Mouse (Mus musculus): Measurements from ENCODE around the gene Wwp2.

Gene Wwp2

GRCm38 (mm10) chr8:107435962-107436831 is at the start of gene Wwp2:
Gene Wwp2, plus strand, starts transcription at chr8:107436365.
- peak; percentile 85 for DNase-seq

GRCm38 (mm10) chr8:107386642-107387041 is 49.5 kb upstream of the Wwp2 start:
- DNase-seq = no peak

GRCm38 (mm10) chr8:107387861-107388260 is 48.3 kb upstream of the Wwp2 start:
- peak; percentile 50 for DNase-seq

GRCm38 (mm10) chr8:107389557-107389956 is 46.6 kb upstream of the Wwp2 start:
- DNase-seq = no peak

- DNase-seq = no peak
Measured at GRCm38 (mm10) chr8:107390476-107391135, 45.6 kb upstream of the Wwp2 start.

GRCm38 (mm10) chr8:107391136-107391516 is 45.0 kb upstream of the Wwp2 start:
- DNase-seq = peak; percentile 24

GRCm38 (mm10) chr8:107395397-107395796 is 40.8 kb upstream of the Wwp2 start:
- DNase-seq = no peak

- DNase-seq = no peak
Measured at GRCm38 (mm10) chr8:107396106-107396670, 40.0 kb upstream of the Wwp2 start.

- DNase-seq = no peak
Measured at GRCm38 (mm10) chr8:107397665-107398064, 38.5 kb upstream of the Wwp2 start.

GRCm38 (mm10) chr8:107399495-107399894 is 36.7 kb upstream of the Wwp2 start:
- no peak for DNase-seq

GRCm38 (mm10) chr8:107401866-107402265 is 34.3 kb upstream of the Wwp2 start:
- no peak for DNase-seq

- DNase-seq = peak; percentile 91
Measured at GRCm38 (mm10) chr8:107403038-107403781, 33.0 kb upstream of the Wwp2 start, which contains the start of gene Nqo1. Gene Nqo1, minus strand, starts transcription at chr8:107403206.

- no peak for DNase-seq
Measured at GRCm38 (mm10) chr8:107404057-107404456, 32.1 kb upstream of the Wwp2 start.

GRCm38 (mm10) chr8:107405935-107406334 is 30.2 kb upstream of the Wwp2 start:
- DNase-seq = no peak

GRCm38 (mm10) chr8:107411391-107411790 is 24.8 kb upstream of the Wwp2 start:
- peak; percentile 40 for DNase-seq

GRCm38 (mm10) chr8:107412552-107412951 is 23.6 kb upstream of the Wwp2 start:
- DNase-seq = no peak

- DNase-seq = no peak
Measured at GRCm38 (mm10) chr8:107413881-107414280, 22.3 kb upstream of the Wwp2 start.

- no peak for DNase-seq
Measured at GRCm38 (mm10) chr8:107417001-107417400, 19.2 kb upstream of the Wwp2 start.

- peak; percentile 27 for DNase-seq
Measured at GRCm38 (mm10) chr8:107424176-107424575, 12.0 kb upstream of the Wwp2 start.

- peak; percentile 99 for DNase-seq
Measured at GRCm38 (mm10) chr8:107424597-107425229, 11.5 kb upstream of the Wwp2 start, which contains the start of gene Nob1. Gene Nob1, minus strand, starts transcription at chr8:107425051.

- no peak for DNase-seq
Measured at GRCm38 (mm10) chr8:107425230-107425597, 11.0 kb upstream of the Wwp2 start.

GRCm38 (mm10) chr8:107430821-107431220 is 5.3 kb upstream of the Wwp2 start:
- no peak for DNase-seq

Measured in liver (tissue).